Mouse (Mus musculus): ENCODE measurements around the gene Zc3h12a. TPM values are rescaled to one million over a fixed set of nuclear protein-coding genes. Genes with fewer than 3 reads are reported as not detected.
A peak's percentile ranks its signal among the peaks of the same experiment; 100 is the strongest.

Zc3h12a gene
- polyA plus RNA-seq, 1 experiment from 2014 or later: 0.39 TPM

DNA sequence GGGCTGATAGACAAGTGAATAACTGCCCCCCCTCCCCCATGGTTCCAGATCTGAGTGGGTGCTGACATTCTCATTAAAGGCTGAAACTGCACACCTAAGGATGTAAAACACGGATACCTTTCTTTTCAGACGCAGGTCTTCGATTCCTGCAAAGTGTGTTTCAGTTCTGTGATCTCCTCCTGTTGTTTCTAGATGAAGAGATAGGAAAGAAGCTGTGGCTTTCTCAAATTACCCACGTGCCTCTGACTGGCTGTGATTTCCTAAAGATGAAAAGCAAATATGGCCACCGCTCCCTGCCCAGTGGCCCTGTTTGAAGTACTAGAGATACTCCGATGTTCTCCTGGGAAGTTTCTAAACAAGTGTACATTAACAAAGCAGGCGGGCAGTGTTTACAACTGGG, 10.7 kb upstream of the Zc3h12a start:
- H3K9me3 ChIP-seq: no peaks in the 10 kb centered on the region
- no peak overlapping the region for H3K9ac ChIP-seq
- no peak overlapping the region for H3K4me2 ChIP-seq (replicated peaks)
- no peak overlapping the region for H3K27ac ChIP-seq
- H3K36me3 ChIP-seq: no peaks in the 10 kb centered on the region
- H3K27me3 ChIP-seq (replicated peaks): 0 out of 2 replicates have a peak, but pooled peaks cover 7% of the 10 kb centered on the region
- no peak for ATAC-seq (ENCODE audit: low FRiP score, low read depth)
- no peaks in the 10 kb centered on the region for H3K4me1 ChIP-seq
- WGBS: 82% methylated on average over 7 of the region's 7 CpGs
- no peak overlapping the region for H3K4me3 ChIP-seq

DNA sequence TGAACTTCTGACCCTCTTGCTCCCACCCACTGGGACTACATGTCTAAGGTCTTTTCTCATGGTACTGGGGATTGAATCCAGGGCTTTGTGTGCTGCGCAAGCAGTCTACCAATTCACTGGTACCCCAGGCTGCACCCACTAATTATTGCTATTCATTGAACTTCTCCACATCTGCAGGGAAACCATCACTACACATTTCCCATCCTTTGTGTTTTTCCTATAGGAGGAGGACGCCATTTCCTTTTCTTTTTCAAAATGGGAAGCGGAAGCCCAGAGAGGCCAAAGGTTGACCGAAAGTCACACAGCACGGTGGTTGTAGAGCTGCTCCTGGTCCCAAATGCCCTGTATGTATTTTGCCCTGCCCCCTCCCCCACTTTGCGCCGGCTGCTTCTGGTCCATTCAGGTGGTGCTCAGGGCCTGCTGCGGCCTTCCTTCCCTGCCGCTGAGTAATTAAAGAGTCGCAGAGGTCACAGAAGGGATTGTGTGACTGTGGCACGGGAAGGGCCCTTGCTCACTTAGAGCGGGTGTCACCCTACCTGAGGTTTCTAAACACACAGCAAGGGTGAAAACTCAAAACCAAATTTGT, 8.8 kb upstream of the Zc3h12a start:
- Histone ChIP-seq H3K4me3 (no peak overlapping the region), H3K36me3 (no peaks in the 10 kb centered on the region), H3K4me2 (replicated peaks) (no peak overlapping the region), H3K27me3 (replicated peaks) (0 out of 2 replicates have a peak, but pooled peaks cover 3% of the 10 kb centered on the region), H3K4me1 (no peaks in the 10 kb centered on the region), H3K27ac (no peak overlapping the region), H3K9ac (no peak overlapping the region), H3K9me3 (no peaks in the 10 kb centered on the region)
- 55% methylated on average over 12 of the region's 12 CpGs for whole genome bisulfite sequencing
- ATAC-seq (ENCODE audit: low FRiP score, low read depth): no peak

DNA sequence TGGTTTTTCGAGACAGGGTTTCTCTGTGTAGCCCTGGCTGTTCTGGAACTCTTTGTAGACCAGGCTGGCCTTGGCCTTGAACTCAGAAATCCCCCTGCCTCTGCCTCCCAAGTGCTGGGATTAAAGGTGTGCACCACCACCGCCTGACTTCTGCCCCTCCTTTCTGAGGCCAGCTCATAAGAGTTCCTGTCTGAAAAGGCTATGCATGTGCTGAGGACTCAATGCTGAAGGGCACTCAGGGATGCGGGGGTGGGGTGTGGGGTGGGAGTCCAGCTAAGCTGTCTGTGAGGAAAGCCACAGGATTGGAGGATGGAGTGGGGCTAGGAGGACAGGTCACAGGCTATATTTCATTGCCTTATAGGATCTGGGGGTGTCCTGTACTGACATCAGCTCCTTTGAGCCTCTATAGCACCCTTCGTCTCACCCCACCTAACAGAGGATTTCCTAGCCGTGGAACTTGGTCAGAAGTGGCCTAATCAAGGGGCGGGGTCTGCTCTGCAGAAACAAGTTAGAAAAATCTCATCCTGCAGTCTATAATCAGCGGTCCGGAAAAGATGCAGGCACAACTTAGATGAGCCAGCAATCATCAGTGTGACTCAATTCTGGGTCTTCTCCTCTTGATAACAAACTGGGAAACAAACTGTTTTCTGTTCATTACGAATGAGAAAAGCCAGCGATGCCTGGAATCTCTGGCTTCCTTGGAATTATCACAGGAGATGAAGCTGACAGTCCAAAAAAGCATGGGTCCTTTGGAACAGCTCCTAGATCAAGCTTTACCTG, 7.6 kb upstream of the Zc3h12a start:
- Histone ChIP-seq H3K4me1 (no peaks in the 10 kb centered on the region), H3K27me3 (replicated peaks) (0 out of 2 replicates have a peak, but pooled peaks cover 3% of the 10 kb centered on the region), H3K36me3 (no peaks in the 10 kb centered on the region), H3K9ac (no peak overlapping the region), H3K9me3 (no peaks in the 10 kb centered on the region), H3K27ac (no peak overlapping the region), H3K4me2 (replicated peaks) (no peak overlapping the region), H3K4me3 (no peak overlapping the region)
- ATAC-seq (ENCODE audit: low FRiP score, low read depth): no peak
- 80% methylated on average over 10 of the region's 10 CpGs for WGBS

DNA sequence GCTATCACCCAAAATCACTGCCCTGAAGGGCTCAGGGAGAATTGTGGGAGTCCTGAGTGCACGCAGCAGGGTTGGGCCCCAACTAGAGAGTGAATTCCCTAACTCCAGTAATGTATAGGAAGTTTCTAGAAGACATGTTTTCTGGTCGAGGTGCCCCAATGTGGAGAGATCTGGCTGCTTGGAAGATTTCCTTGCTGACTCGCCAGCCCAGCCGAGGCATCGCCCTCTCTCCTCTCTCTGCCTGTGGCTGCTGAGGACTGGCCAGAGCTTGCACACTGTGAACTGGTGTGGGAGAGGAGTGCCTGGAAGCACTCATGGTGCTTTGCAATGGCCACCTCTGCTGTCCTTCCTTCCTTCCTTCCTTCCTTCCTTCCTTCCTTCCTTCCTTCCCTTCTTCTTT, 7.0 kb upstream of the Zc3h12a start:
- Histone ChIP-seq H3K9ac (no peak overlapping the region), H3K4me1 (no peaks in the 10 kb centered on the region), H3K9me3 (no peaks in the 10 kb centered on the region), H3K27me3 (replicated peaks) (0 out of 2 replicates have a peak, but pooled peaks cover 3% of the 10 kb centered on the region), H3K4me2 (replicated peaks) (no peak overlapping the region), H3K36me3 (no peaks in the 10 kb centered on the region), H3K27ac (no peak overlapping the region), H3K4me3 (no peak overlapping the region)
- 89% methylated on average over 5 of the region's 5 CpGs for WGBS
- ATAC-seq (ENCODE audit: low FRiP score, low read depth): no peak

DNA sequence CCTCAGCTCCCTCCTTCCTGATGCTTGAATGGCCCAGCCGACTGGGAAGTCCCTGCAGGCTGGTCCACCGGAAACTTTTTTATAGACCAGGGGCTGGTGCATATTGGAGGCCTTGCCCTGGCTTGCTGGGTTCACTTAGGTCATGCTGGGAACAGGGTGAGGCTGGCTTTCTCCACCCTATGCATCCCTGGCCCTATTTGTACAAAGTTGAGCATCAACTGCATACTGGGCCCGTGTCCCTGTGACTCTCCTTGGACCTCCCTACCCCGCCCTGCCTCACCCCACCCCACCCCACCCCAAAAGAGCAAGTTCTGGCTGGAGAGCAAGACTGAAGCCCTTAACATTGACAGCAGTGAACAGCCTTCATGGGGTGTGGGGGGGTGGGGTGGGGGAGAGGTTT, 6.6 kb upstream of the Zc3h12a start:
- H3K4me3 ChIP-seq: no peak overlapping the region
- 77% methylated on average over 4 of the region's 4 CpGs for WGBS

DNA sequence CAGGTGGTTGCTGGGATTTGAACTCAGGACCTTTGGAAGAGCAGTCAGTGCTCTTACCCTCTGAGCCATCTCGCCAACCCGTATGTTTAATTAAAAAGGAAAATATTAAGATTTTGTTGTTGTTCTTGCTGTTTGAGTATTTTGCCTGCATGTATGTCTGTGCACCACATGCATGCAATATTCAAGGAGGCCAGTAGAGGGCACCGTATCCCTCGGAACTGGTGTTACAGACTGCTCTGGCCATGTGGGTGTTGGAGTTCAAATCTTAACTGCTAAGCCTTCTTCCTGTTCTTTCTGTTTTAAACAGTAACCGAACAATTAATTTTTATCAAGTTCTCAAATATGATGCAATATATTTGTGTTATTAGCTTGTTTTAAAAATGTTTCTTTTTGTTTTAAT, 4.8 kb upstream of the Zc3h12a start:
- H3K9ac ChIP-seq: no peak overlapping the region
- H3K4me3 ChIP-seq: no peak overlapping the region
- no peak overlapping the region for H3K27ac ChIP-seq
- no peak for ATAC-seq (ENCODE audit: low FRiP score, low read depth)
- peaks cover 1% of the 10 kb centered on the region for H3K4me1 ChIP-seq
- H3K27me3 ChIP-seq (replicated peaks): peaks cover 7% of the 10 kb centered on the region
- H3K4me2 ChIP-seq (replicated peaks): no peak overlapping the region
- no peaks in the 10 kb centered on the region for H3K9me3 ChIP-seq
- no peaks in the 10 kb centered on the region for H3K36me3 ChIP-seq
- 20% methylated on average over 5 of the region's 5 CpGs for WGBS

More for the DNA sequence above, 6.6 kb upstream of the Zc3h12a start:
- no peak overlapping the region for H3K27ac ChIP-seq
- no peaks in the 10 kb centered on the region for H3K4me1 ChIP-seq
- H3K9me3 ChIP-seq: no peaks in the 10 kb centered on the region
- H3K36me3 ChIP-seq: no peaks in the 10 kb centered on the region
- 0 out of 2 replicates have a peak, but pooled peaks cover 3% of the 10 kb centered on the region for H3K27me3 ChIP-seq (replicated peaks)
- ATAC-seq (ENCODE audit: low FRiP score, low read depth): no peak
- no peak overlapping the region for H3K4me2 ChIP-seq (replicated peaks)
- H3K9ac ChIP-seq: no peak overlapping the region

DNA sequence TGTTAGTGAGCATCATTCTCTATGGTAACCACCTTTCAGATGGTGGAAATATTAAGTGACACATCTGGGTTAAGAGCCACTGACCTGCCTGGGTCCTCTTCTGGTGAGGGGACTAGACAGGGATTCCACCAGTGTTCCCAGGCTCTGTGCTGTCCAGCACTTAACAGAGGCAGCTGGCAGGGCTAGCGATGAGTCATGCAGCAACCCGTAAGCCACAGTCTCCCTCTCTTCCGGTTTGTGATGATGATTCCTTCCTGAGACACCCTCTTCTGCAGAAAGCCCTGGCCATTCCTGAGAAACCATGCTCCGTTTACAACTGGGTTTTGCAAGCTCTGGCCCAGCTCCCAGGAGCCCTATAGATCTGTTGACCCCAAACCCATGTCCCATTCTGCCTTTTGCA, 3.9 kb upstream of the Zc3h12a start:
- Histone ChIP-seq H3K4me3 (no peak overlapping the region), H3K4me1 (peaks cover 7% of the 10 kb centered on the region), H3K9ac (no peak overlapping the region), H3K36me3 (no peaks in the 10 kb centered on the region), H3K27me3 (replicated peaks) (peaks cover 13% of the 10 kb centered on the region), H3K27ac (no peak overlapping the region), H3K4me2 (replicated peaks) (no peak overlapping the region), H3K9me3 (no peaks in the 10 kb centered on the region)
- 79% methylated on average over 4 of the region's 4 CpGs for WGBS
- no peak for ATAC-seq (ENCODE audit: low FRiP score, low read depth)

DNA sequence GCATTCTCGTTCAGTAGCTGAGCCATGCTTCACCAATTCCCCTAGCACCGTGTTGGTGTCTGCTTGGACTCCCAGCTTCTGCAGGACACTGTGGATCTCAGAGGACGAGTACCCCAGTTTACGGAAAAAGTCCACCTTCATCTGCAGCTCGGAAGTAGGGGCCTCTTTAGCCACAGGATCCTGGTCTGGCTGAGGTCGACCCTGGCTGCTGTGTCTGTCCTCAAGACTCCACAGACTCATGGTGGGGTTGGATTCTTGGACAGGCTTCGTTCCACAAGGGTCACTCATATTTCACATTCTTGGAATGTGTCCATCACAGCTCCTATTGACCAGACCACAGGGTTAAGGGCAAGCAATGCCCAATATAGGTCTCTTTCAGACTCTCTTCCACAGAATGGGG, 879 bp downstream of the Zc3h12a start:
- Histone ChIP-seq H3K4me2 (replicated peaks) (peak overlapping the region; percentile 99), H3K4me1 (peaks cover 19% of the 10 kb centered on the region), H3K9ac (no peak overlapping the region), H3K27me3 (replicated peaks) (peaks cover 15% of the 10 kb centered on the region), H3K36me3 (no peaks in the 10 kb centered on the region), H3K9me3 (no peaks in the 10 kb centered on the region), H3K27ac (no peak overlapping the region), H3K4me3 (no peak overlapping the region; the same call in 1 of the 2 replicates)
- ATAC-seq (ENCODE audit: low FRiP score, low read depth): no peak
- 90% methylated on average over 7 of the region's 7 CpGs for WGBS

DNA sequence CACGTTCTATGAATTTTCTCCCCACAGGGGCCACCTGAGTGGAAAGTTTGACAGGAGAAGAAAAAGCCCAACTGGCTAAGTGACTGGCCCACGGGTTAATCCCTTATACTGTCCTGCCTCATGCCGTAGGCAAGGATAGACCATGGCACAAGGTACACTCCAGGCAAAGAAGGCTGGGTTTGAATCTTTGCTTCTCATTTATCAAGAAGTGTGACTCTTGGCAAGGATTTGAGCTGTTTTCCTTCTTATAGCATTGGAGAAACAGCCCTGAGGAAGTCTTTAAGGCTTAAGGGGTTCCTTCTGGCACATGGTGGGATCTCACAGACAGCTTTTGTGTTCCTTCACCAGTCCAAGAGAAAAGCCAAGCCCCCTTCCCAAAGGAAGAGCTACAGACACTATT, 1.5 kb downstream of the Zc3h12a start:
- Histone ChIP-seq H3K9me3 (no peaks in the 10 kb centered on the region), H3K4me1 (peaks cover 19% of the 10 kb centered on the region), H3K27me3 (replicated peaks) (peaks cover 15% of the 10 kb centered on the region), H3K27ac (no peak overlapping the region), H3K4me3 (no peak overlapping the region), H3K9ac (no peak overlapping the region), H3K36me3 (no peaks in the 10 kb centered on the region), H3K4me2 (replicated peaks) (no peak overlapping the region)
- WGBS: 92% methylated on average over 3 of the region's 3 CpGs
- no peak for ATAC-seq (ENCODE audit: low FRiP score, low read depth)

DNA sequence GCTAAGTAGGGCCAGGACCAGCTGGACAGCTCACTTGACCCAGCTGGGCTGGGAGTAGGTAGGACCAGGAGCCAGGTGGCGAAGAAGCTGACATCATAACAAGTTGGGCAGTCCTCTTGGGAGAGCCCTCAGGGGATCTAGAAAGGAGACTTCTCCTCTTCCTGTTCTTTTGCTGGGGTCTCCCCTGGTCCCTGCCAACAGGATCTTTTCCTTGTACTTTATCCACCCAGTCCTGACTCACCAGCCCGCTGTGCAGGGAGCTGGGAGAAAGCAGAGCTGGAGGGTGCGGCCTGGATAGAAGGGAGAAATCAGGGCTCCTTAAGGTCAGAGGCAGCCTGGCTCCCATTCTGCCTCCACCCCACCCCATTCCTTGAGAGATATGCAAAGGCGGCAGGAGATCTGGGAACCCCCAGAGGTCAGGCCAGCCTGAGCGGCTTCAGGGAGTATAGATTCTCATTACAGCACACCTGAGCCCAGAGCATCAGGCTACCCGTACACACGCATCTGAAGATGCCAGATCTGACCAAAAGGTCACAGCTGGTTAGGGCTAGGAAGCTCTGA, 2.2 kb downstream of the Zc3h12a start:
- 74% methylated on average over 7 of the region's 7 CpGs for WGBS
- peaks cover 19% of the 10 kb centered on the region for H3K4me1 ChIP-seq
- H3K9ac ChIP-seq: no peak overlapping the region
- no peak for ATAC-seq (ENCODE audit: low FRiP score, low read depth)
- H3K4me3 ChIP-seq: no peak overlapping the region
- H3K9me3 ChIP-seq: no peaks in the 10 kb centered on the region
- H3K27me3 ChIP-seq (replicated peaks): peaks cover 15% of the 10 kb centered on the region
- no peak overlapping the region for H3K27ac ChIP-seq
- no peak overlapping the region for H3K4me2 ChIP-seq (replicated peaks)
- no peaks in the 10 kb centered on the region for H3K36me3 ChIP-seq

DNA sequence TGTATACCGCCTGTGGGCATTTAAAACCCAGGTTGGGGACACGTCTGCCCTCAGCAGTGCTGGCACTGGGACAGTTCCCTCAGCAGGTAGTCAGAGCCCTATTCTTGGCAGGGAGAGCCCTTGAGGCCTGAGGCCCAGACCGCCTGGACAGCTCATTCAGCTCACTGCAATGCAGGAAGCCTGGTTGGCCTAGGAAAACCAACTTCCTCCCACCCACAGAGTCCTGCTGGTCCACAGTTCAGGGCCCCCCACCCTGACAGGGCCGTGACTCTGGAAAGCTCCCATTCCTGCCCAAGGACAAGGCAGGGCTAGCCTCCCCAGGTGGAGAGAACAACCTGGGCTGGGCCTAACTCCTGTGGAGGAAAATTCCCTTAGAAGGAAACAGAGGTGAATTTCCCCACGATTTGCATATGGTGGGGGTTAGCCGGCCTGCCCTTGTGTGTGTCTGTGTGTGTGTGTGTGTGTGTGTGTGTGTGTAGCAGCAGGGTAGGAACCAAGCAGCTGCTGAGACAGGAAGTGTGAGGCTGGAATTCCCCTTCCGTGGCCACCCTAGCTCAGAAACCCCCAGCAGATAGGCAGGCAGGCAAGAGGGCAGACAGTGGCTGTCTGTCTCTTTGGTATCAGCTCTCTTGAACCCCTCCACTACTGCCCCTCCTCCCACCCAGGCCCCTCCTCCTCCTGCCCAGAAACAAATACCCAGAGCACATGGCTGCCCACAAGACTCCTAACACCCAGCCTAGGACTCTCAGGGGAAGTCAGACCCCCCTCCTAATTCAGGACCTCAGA, 3.0 kb downstream of the Zc3h12a start:
- no peak for ATAC-seq (ENCODE audit: low FRiP score, low read depth)
- no peak overlapping the region for H3K27ac ChIP-seq
- peaks cover 16% of the 10 kb centered on the region for H3K27me3 ChIP-seq (replicated peaks)
- H3K4me2 ChIP-seq (replicated peaks): no peak overlapping the region
- H3K36me3 ChIP-seq: 0 out of 2 replicates have a peak, but pooled peaks cover 4% of the 10 kb centered on the region
- H3K4me3 ChIP-seq: no peak overlapping the region
- H3K9me3 ChIP-seq: no peaks in the 10 kb centered on the region
- peaks cover 19% of the 10 kb centered on the region for H3K4me1 ChIP-seq
- H3K9ac ChIP-seq: no peak overlapping the region
- 46% methylated on average over 7 of the region's 7 CpGs for WGBS

DNA sequence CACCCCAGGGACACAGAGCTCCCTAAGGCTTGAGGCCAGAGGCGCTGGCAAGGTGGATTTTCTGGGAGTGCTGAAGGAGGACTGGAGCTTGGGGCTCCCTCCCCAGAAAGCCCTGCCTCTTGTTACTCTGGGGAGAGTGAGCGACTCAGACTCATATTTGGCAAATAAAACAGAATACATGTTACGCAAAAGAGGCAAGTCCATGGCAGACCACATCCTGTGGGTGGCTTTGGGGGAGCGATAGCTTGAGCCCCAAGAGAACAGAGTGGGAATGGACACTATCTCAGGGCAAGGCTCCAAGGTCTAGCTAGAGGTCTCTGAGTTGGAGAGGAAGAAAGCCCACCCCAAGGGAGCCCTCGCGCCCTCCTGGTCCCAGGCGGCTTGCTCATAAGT, 4.4 kb downstream of the Zc3h12a start:
- WGBS: 78% methylated on average over 7 of the region's 7 CpGs
- no peak overlapping the region for H3K4me3 ChIP-seq
- H3K4me1 ChIP-seq: peaks cover 19% of the 10 kb centered on the region
- H3K27me3 ChIP-seq (replicated peaks): peaks cover 16% of the 10 kb centered on the region
- no peaks in the 10 kb centered on the region for H3K9me3 ChIP-seq
- H3K9ac ChIP-seq: no peak overlapping the region
- ATAC-seq (ENCODE audit: low FRiP score, low read depth): no peak
- no peak overlapping the region for H3K4me2 ChIP-seq (replicated peaks)
- H3K27ac ChIP-seq: no peak overlapping the region
- H3K36me3 ChIP-seq: 0 out of 2 replicates have a peak, but pooled peaks cover 4% of the 10 kb centered on the region

Measured in neural tube, embryonic 12.5 days (tissue).